Mouse (Mus musculus): ENCODE measurements around the gene Bmp4.

DNA sequence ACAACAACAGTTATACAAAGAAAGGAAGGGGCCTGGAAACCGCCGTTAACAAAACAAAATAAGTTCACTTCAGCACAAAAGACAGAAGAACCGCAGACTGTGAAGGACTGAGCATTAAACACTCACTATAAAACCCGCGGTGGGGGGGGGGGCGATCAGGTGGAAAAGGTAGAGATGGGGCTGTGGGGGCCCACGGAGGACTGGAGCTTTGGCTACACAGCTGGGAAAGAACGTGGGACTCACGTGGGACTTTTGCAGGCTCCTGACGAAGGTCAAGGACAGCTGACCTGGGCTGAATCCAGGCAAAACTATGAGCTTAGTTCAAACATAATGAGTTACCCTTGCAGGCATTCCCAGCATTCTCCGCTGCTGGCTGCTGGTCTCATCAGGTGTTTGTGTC, 28.8 kb upstream of the Bmp4 start:
- TF ChIP-seq CTCF (IDR thresholded peaks at IDR 0.05; ENCODE audit: borderline replicate concordance, insufficient read depth, low read length): no peak
- TF ChIP-seq POLR2A (IDR thresholded peaks at IDR 0.05; ENCODE audit: low read depth, low read length): no peak

Data from embryonic fibroblast, embryonic 13.5 days (primary cell).